Mouse (Mus musculus): ENCODE results near the gene Acap2.

- TF ChIP-seq CTCF (conservative IDR thresholded peaks at IDR 0.05; ENCODE audit: low read length) (no peak), NANOG (IDR thresholded peaks at IDR 0.05; ENCODE audit: borderline replicate concordance, low read length) (no peak), POU5F1 (IDR thresholded peaks at IDR 0.05; ENCODE audit: borderline replicate concordance, low read length) (no peak)
Measured at GRCm38 (mm10) chr16:31174880-31175638, 26.0 kb downstream of the Acap2 start.

Measured in E14TG2a.4 (cell line).